ENCODE assay signal across 10 mouse cellular contexts in the genomic region with DNA sequence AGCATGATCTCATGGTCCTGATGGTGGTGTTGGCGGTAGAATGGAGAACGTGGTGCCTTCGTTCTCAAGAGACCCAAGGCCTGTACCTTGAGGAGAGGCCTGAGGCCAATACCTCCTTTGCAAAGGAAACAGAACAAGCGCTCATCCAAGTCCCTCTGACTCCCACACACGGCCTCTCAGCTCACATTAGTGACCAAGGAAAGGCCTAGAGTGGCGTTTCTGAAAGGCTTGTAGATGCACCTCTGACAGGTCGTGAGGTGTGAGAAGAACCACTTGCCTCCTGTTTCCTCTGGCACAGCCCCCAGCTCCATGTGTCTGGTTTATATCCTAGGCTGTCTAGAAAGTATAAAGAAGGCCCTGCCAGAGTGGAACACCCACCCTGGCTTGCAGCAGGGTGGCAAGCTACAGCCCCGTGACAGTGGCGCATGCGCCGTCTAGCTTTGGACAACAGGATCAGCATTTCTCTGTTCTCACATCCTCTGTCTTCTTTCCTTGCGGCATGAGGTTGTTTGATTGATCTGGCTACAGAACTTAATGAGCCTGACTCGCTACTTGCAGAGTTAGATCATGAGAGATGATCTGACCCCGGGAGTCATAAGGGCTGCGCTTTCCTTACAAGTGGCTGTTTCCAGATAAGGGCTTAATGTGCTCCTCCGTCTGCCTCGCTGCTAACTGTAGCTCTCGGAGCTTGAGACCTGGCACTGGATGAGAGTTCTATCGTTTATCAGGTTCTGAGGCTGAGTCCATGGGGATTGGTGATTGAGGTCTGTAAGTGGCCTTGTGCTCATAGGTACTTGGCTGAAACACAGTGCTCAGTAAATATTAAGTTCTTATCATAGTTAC.
DNase-seq lines count a peak whose midpoint lies in the region; ATAC-seq and TF ChIP-seq lines count a peak whose summit lies in the region.
"Had no signal": no experiment of that assay in that cellular context is flagged by ENCODE, and none has a peak within 500 bp of the region (broad histone marks: within the 10 kb centered on the region; RNA-seq: fewer than 3 reads in every experiment).

No protein-coding gene starts in this region.

- H3K9ac ChIP-seq in kidney, postnatal 0 days (ENCODE audit: low read depth, low read length), result no peak overlapping the region
- H3K9ac ChIP-seq in heart, embryonic 14.5 days (ENCODE audit: low read length), result peak overlapping the region; percentile 48
- H3K9ac ChIP-seq in liver, embryonic 16.5 days (ENCODE audit: low read depth, low read length), result 0 out of 2 replicates have a peak overlapping the region, but pooled peaks have one; percentile 16

- no peaks in the 10 kb centered on the region for H3K9me3 ChIP-seq in kidney, postnatal 0 days (replicated peaks; ENCODE audit: low read length)
- no peaks in the 10 kb centered on the region for H3K9me3 ChIP-seq in embryonic facial prominence, embryonic 10.5 days
- no peaks in the 10 kb centered on the region for H3K9me3 ChIP-seq in heart, embryonic 14.5 days (ENCODE audit: control insufficient read depth, low read length)
- H3K9me3 ChIP-seq in liver, embryonic 16.5 days (replicated peaks; ENCODE audit: control insufficient read depth, low read length), result no peaks in the 10 kb centered on the region

- DNase-seq in kidney, postnatal 0 days (ENCODE audit: low spot score), result peak; percentile 20
- no peak for DNase-seq in kidney, adult 9 months
- DNase-seq in embryonic facial prominence, embryonic 10.5 days (ENCODE audit: low spot score), result peak; percentile 24
- no peak for DNase-seq in natural killer cell, adult 2 months (ENCODE audit: low spot score in 2 of 2)
- DNase-seq: cerebellum, adult 2 months; thymus, postnatal 4 days had no signal

- TF ChIP-seq CTCF in kidney, postnatal 0 days (IDR thresholded peaks at IDR 0.05; ENCODE audit: low read depth), result no peak

- H3K4me1 ChIP-seq in kidney, postnatal 0 days (replicated peaks; ENCODE audit: insufficient read depth, low read length), result peaks cover 28% of the 10 kb centered on the region
- H3K4me1 ChIP-seq in embryonic facial prominence, embryonic 10.5 days, result peaks cover 52% of the 10 kb centered on the region
- H3K4me1 ChIP-seq in heart, embryonic 14.5 days (ENCODE audit: control insufficient read depth in 2 of 2, insufficient read depth in 2 of 2, low read length in 2 of 2), result peaks cover 51 to 56% of the 10 kb centered on the region in 2 experiments
- peaks cover 43% of the 10 kb centered on the region for H3K4me1 ChIP-seq in liver, embryonic 16.5 days (ENCODE audit: control insufficient read depth, low read depth, low read length)

- H3K4me3 ChIP-seq in kidney, postnatal 0 days (replicated peaks; ENCODE audit: low read depth, low read length), result no peak overlapping the region
- H3K4me3 ChIP-seq in embryonic facial prominence, embryonic 10.5 days, result no peak overlapping the region
- H3K4me3 ChIP-seq in heart, embryonic 14.5 days (ENCODE audit: control insufficient read depth in 1 of 2, insufficient read depth in 1 of 2, low read depth in 1 of 2, low read length in 2 of 2), result no peak overlapping the region
- H3K4me3 ChIP-seq in liver, embryonic 16.5 days (ENCODE audit: low read depth, low read length), result no peak overlapping the region
- H3K4me3 ChIP-seq: erythroblast, embryonic 14.5 days had no signal

- peak overlapping the region; percentile 57 for H3K27ac ChIP-seq in kidney, postnatal 0 days
- peak overlapping the region; percentile 21 for H3K27ac ChIP-seq in embryonic facial prominence, embryonic 10.5 days (replicated peaks)
- peak overlapping the region; percentile 94 to 97 for H3K27ac ChIP-seq in heart, embryonic 14.5 days (replicated peaks in 1 of 2; ENCODE audit: control insufficient read depth in 1 of 2, insufficient read depth in 1 of 2, low read depth in 2 of 2, low read length in 2 of 2)
- peak overlapping the region; percentile 58 for H3K27ac ChIP-seq in liver, embryonic 16.5 days (ENCODE audit: low read length)

- H3K4me2 ChIP-seq in kidney, postnatal 0 days (ENCODE audit: low read length), result no peak overlapping the region
- peak overlapping the region; percentile 47 for H3K4me2 ChIP-seq in heart, embryonic 14.5 days (ENCODE audit: low read length)
- H3K4me2 ChIP-seq in liver, embryonic 16.5 days (ENCODE audit: low read depth, low read length), result peak overlapping the region; percentile 13; the same call in 1 of the 2 replicates

- no peak for ATAC-seq in kidney, postnatal 0 days (replicated peaks; ENCODE audit: low FRiP score, low read depth)
- ATAC-seq in heart, embryonic 14.5 days (ENCODE audit: insufficient number of reproducible peaks, insufficient read depth, low FRiP score, low read depth), result peak; percentile 72
- peak; percentile 63 for ATAC-seq in liver, embryonic 16.5 days (ENCODE audit: low read depth)
- no peak for ATAC-seq in activated CD4-positive, CD25-positive, alpha-beta regulatory T cell, adult 4 months

- WGBS in kidney, postnatal 0 days, result 44% methylated on average over 19 of the region's 19 CpGs
- 84% methylated on average over 19 of the region's 19 CpGs for WGBS in embryonic facial prominence, embryonic 10.5 days
- WGBS in heart, embryonic 14.5 days, result 10% methylated on average over 19 of the region's 19 CpGs
- 54% methylated on average over 19 of the region's 19 CpGs for WGBS in liver, embryonic 16.5 days (ENCODE audit: insufficient replicate concordance)

- no peaks in the 10 kb centered on the region for H3K36me3 ChIP-seq in kidney, postnatal 0 days (ENCODE audit: insufficient read depth, low read length)
- no peaks in the 10 kb centered on the region for H3K36me3 ChIP-seq in embryonic facial prominence, embryonic 10.5 days (replicated peaks)
- no peaks in the 10 kb centered on the region for H3K36me3 ChIP-seq in heart, embryonic 14.5 days (ENCODE audit: control insufficient read depth, insufficient read depth, low read length)
- no peaks in the 10 kb centered on the region for H3K36me3 ChIP-seq in liver, embryonic 16.5 days (ENCODE audit: control insufficient read depth, insufficient read depth)

- no peaks in the 10 kb centered on the region for H3K27me3 ChIP-seq in kidney, postnatal 0 days (ENCODE audit: insufficient read depth, low read length)
- no peaks in the 10 kb centered on the region for H3K27me3 ChIP-seq in embryonic facial prominence, embryonic 10.5 days (replicated peaks; ENCODE audit: low read depth, poor library complexity, severe bottlenecking)
- H3K27me3 ChIP-seq in heart, embryonic 14.5 days (ENCODE audit: control insufficient read depth, insufficient read depth, low read length), result no peaks in the 10 kb centered on the region
- no peaks in the 10 kb centered on the region for H3K27me3 ChIP-seq in liver, embryonic 16.5 days (ENCODE audit: control insufficient read depth, insufficient read depth, low read depth, low read length)

Comparison
In these comparisons a context has a peak if more than half of its experiments do, and no peak if none do; other contexts are left out.
1. DNase-seq: peak in kidney, postnatal 0 days (single experiment) and embryonic facial prominence, embryonic 10.5 days (single experiment); none in kidney, adult 9 months (single experiment) and natural killer cell, adult 2 months (0 of 2).
2. ATAC-seq: peak in heart, embryonic 14.5 days (single experiment) and liver, embryonic 16.5 days (single experiment); none in kidney, postnatal 0 days (single experiment) and activated CD4-positive, CD25-positive, alpha-beta regulatory T cell, adult 4 months (single experiment).
3. H3K27ac ChIP-seq: peak in every context shown above with its lines; median percentile 96 in heart, embryonic 14.5 days; 58 in liver, embryonic 16.5 days; 57 in kidney, postnatal 0 days; 21 in embryonic facial prominence, embryonic 10.5 days.